Mouse (Mus musculus) sigmoid colon, adult 10 weeks (tissue): ENCODE measurements around the gene Serpina5. TPM values are rescaled to one million over a fixed set of nuclear protein-coding genes. Genes with fewer than 3 reads are reported as not detected.

Experiments used
- polyA plus RNA-seq: library from polyadenylated mRNA; stranded (reverse); fragments of 350-450 nt; fragmentation: Illumina TruSeq; extraction: RNeasy Lipid Tissue Mini Kit (QIAGEN cat#74804); gene quantifications from one replicate; pipeline ENCODE4 v1.2.3, GENCODE M21; 2014; ENCODE audit warnings: low read depth, low replicate concordance

Serpina5 gene
- not detected for polyA plus RNA-seq

DNA sequence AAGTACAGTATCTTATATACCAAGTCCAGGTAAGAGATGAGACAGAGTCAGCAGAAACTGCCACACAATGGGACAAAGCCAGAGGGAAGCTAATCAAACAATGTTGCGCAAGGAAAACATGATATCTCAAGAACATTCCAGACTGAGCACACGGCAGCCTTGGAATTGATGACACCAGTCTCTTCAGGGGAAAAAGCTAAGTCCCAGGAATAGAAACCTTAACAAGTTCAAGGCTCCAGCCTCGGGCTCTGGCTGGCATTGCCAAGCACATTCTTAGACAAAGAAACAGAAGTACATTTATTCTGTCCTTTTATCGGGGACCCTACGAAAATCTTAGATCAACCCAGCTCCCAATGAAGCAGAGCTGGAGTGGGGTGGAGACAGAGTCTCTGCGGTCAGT, at the start of gene Serpina5:
TSS of gene Serpina5 (plus strand) at position 346 of the 400 bp plus-strand sequence.

DNA sequence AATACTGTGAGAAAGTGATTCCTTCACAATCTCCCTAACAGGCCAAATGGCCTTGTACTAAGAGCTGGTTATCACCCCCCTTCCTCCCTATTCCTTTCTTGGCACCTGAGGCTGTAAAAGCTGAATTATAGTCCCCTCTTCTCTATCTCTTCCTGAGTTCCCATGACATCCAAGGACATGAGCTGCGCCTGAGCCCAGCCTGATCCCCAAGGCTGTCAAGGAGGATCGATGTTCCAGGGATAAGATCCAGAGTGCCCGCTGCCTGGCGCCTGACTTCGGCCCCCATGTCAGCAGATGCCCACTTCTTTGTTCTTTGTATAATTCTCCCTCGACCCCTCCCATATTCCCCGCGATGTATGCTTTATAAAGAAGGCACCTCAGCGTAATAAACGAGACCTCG, 11.4 kb downstream of the Serpina5 start, which contains the start of gene Serpina3a:
TSS of gene Serpina3a (plus strand) at position 392 of the 400 bp plus-strand sequence.

DNA sequence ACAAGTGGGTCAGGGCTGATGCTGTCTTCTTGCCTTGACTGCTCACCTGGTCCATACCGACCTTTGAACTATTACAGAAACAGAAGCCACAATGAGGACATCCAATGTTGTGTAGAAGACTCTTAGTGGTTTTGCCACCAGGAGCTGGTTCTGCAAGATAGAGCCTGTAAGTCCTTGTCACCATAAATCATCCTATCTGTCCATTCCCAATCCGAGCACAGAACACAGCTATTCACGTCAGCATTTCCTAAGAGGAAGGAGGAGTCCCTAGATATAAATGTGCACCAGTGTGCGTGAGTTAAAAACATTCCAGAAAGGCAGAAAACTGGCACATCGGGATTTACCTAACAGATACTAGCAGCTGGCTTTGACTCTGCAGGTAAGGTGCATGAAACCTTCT, 26.8 kb downstream of the Serpina5 start, which contains the start of gene Serpina3b:
TSS of gene Serpina3b (plus strand) at position 301 of the 400 bp plus-strand sequence.

DNA sequence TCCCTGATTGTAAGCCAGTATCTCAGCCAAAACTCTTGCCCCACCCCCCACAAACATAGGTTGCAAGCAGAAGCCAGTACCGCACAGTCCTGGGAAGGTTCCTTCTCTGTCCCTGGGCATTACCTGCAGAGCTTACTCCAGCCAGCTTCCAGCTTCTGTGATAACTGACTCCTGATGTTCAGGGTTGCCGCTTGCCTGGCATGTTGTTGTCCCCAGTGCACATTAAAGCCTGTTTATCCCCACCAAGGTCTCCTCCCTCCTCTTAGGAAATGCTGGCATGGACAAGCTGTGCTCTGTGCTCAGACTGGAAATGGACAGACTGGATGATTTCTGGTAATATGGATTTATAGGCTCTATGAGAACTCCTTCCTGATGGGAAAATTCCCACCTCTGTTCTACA, 52.7 kb downstream of the Serpina5 start, which contains the start of gene Serpina3c:
TSS of gene Serpina3c (minus strand) at position 215 of the 400 bp plus-strand sequence.

Other genes with a start within 250 kb of the Serpina5 start
- not detected for gene Serpina1a, start 237.6 kb upstream of the Serpina5 start, polyA plus RNA-seq
- gene Serpina1c, start 196.2 kb upstream of the Serpina5 start, polyA plus RNA-seq, result not detected
- gene Serpina1e, start 142.1 kb upstream of the Serpina5 start, polyA plus RNA-seq, result 0.57 TPM
- not detected for gene Serpina11, start 111.2 kb upstream of the Serpina5 start, polyA plus RNA-seq
- 0.69 TPM for gene Serpina9, start 87.4 kb upstream of the Serpina5 start, polyA plus RNA-seq
- not detected for gene Serpina12, start 56.7 kb upstream of the Serpina5 start, polyA plus RNA-seq
- not detected for gene Serpina3a, start 11.6 kb downstream of the Serpina5 start, polyA plus RNA-seq
- gene Serpina3b, start 26.9 kb downstream of the Serpina5 start, polyA plus RNA-seq, result not detected
- 1.1 TPM for gene Serpina3c, start 52.8 kb downstream of the Serpina5 start, polyA plus RNA-seq
- gene Serpina3f, start 113.4 kb downstream of the Serpina5 start, polyA plus RNA-seq, result 0.79 TPM
- gene Serpina3g, start 135.1 kb downstream of the Serpina5 start, polyA plus RNA-seq, result 2.8 TPM
- not detected for gene Serpina3i, start 162.0 kb downstream of the Serpina5 start, polyA plus RNA-seq
- gene Serpina3j, start 213.4 kb downstream of the Serpina5 start, polyA plus RNA-seq, result not detected
- not detected for gene Serpina3k, start 237.4 kb downstream of the Serpina5 start, polyA plus RNA-seq
- not detected for gene Serpina3m, start 237.4 kb downstream of the Serpina5 start, polyA plus RNA-seq